Mouse (Mus musculus): Measurements from ENCODE around the gene Adgrl3.

Gene Adgrl3

DNA sequence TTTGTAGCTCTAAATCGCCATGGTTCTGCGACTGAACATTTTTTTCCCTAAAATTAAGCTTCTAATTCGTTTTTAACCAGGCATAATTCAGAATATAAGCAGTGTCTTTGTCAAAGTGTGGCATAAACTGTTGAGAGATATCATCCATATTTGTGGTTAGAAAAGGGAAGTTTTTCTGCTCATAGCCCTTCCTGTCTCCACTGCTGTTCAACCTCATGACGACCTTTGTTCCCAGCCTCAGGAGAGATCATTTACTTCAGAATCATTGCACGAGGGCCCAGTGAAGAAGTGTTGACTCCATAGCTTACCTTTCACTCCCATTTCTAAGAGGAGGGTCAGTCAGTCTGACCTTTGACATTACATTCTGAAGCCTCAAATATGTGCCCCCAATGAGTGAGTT is 56.4 kb downstream of the Adgrl3 start:
- no peak for DNase-seq (ENCODE audit: low spot score in 2 of 2)

DNA sequence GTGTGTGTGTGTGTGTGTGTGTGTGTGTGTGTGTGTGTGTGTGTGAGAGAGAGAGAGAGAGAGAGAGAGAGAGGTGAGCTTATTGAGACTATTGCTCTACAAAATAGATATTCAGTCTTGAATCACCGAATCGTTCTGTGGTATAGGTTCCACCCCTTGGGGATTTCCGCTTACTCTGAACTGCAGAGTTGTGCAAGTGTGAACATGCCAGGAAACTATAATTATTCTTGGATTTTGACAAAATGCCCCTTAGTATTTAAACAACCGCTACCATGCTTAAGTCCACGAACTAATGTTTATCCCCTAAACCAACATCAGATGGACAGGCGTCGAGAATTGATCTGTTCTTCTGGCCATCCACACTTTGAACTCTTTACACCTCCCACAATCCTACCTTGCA is 57.1 kb downstream of the Adgrl3 start:
- DNase-seq (ENCODE audit: low spot score in 2 of 2) = no peak

DNA sequence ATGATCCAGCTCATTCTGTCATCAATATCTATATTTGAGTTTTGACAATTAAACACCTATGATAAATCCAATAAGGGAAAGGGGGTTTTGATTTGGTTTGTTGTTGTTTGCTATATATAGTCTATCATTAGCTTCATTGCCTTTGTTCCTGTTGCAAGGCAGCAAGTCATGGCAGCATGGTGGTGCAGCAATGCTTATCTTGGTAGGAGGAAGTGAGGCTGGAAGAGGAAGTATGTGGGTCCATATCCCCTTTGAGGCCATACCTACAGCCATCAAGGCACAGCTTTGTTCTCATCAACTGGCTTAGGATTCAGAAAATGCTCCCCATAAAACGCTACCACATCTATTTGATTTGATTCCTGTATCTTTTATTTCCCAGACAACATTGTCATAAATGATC is 58.1 kb downstream of the Adgrl3 start:
- no peak for DNase-seq (ENCODE audit: low spot score in 2 of 2)

DNA sequence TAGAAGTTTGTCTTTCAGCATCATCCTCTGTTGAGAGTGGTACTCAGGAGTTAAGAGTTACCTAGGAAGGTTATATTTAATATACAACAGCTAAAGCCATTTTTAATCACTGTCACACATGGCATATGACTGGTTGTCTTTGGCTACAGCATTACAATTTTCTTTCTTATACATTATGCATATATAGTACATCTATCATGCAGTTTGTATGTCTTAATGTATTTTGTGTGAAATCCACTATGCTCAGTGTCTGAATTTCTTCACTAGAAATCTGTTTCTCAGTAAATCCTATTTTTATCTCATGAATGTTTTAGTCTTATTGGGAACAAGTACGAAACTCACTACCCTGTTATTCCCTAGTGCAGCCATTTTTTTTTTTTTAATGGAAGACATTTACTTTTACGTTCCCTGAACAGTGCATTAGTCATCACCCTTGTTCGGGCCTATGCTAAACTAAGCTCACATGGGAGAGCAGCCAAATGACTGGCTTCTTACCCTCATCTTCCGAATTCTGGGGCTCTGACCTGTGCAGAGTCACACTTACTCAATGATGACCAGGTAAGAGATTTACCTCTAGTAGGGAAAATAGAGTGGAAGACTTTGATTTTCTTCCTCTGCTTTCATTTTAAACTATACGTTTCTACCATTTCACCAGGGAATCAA is 63.9 kb downstream of the Adgrl3 start:
- no peak for DNase-seq (ENCODE audit: low spot score in 2 of 2)

DNA sequence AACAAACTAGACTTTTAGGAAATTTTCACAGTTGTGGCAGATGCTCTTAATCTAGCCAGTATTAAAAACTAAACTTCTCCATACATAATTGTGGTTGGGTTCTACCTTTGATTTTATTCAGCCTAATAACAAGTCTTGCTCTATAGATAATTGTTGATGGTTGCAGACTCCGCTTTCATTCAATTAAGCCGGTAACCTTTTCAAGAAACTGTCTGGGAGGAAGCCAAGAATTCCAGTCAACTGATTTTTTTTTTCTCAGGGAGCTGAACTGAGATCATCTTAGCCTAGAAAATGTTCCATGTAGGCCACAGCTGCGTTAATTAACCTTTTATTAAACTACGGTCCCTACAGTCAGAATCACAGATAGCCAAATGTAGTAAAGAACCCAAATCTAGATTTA is 65.2 kb downstream of the Adgrl3 start:
- no peak for DNase-seq (ENCODE audit: low spot score in 2 of 2)

DNA sequence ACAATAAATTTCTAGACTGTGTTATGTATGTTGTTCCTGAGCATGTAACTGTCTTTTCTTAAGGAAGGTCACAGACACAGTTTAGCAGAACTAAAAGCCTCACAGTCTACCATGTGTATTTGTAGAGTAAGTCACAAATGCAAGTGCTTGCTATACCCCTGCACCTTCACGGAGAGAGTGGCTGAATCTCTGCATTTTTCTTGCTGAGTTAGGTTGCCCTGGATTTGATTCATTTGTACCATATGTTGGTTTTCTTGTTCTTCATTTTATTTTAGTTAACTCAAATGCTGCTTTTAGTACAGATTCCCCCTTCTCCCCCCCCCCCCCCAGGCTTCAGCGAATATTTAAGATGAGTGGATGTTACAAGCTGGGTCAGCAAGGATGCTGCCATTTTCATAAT is 68.7 kb downstream of the Adgrl3 start:
- no peak for DNase-seq (ENCODE audit: low spot score in 2 of 2)

DNA sequence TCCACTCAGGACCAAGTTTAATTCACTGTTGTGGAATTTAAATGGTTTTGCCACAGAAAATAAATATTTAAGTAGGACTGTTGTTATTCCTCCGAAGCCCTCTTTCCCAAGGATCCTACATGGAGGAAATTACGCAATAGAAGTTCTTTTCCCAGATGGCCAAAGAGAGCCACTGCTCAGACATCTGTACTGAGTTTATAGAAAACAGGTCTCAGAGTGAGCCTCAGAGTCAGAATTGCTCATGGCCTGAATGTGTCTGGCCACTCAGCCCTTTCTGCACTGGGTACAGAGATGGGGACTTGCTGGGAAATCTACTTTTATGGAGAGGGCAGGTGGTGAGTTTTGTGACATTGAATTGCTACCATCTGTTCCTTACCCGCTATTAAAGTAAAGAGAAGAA is 74.7 kb downstream of the Adgrl3 start:
- no peak for DNase-seq (ENCODE audit: low spot score in 2 of 2)

DNA sequence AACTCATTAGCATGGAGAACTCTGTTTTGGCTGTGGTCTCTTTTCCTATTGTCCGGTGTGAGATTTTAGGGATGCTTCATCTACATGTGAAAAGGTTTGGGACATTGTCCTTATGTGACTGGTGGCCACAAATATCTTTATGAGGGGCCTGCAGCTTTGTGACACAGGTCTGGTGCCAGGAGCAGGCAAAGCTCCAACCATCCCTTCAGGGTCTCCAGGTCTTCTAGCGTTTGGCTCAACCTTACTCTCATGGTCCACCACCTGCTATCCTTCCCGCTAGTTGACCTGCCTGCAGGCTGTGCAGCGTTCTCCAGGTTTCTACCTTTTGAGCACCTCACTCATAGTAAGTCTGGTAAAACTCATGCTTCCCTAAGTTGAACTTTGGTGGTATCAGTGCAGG is 77.2 kb downstream of the Adgrl3 start:
- DNase-seq (ENCODE audit: low spot score in 2 of 2) = no peak

DNA sequence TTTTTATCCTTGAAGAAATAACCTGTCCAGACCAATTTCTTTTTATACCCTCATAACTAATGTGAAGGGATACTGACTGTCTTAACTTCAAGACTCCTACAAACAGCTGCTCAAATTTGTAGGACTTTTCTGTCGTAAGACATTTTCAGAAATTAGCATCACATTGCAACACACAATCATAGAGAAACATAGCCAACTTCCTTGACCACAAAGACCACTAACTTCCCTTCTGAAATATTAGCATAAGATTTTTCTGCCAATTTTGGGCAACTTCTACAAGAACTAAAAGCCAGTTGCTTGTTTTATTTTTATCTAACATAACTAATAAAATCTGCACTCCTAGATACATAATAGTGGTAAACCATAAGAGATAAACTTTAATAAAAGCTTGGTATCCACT is 87.5 kb downstream of the Adgrl3 start:
- DNase-seq (ENCODE audit: low spot score in 2 of 2) = no peak

DNA sequence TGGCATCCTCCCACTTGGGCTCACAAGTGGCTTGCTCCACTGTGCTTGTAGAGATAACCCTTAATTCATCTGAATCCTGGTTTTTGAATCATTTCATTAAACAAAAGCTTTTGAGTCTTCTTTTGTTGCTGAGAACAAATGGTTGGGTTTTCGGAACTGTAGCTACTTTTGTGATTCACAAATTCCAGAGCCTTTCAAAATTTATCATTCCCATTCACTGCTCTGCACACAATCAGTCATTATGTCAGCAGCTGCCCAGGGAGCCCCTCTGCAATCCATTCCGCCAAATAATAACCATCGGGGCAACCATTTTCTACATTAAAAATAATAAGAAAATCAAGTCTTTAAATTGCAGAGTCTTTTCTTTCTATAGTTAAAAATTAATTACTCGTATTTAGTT is 104.5 kb downstream of the Adgrl3 start:
- DNase-seq (ENCODE audit: low spot score in 2 of 2) = no peak

DNA sequence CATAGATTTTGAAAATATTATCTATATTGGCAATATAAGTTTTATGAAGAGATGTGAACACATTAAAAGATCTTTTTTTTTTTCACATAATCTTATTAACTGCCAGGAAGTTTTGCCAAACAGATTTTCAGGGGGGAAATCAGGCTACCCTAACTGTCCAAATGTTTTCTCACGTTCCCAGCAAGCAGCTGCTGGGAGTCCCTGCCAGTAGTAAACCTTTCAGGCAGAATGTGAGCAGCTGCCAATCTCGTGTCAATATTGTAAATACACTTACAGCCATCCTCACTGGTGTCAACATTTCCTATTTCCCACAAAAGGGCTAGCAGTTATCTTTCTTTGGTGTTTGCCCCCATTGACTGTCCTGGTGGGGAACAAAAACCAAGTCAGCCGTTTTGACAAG is 107.7 kb downstream of the Adgrl3 start:
- DNase-seq (ENCODE audit: low spot score in 2 of 2) = no peak

DNA sequence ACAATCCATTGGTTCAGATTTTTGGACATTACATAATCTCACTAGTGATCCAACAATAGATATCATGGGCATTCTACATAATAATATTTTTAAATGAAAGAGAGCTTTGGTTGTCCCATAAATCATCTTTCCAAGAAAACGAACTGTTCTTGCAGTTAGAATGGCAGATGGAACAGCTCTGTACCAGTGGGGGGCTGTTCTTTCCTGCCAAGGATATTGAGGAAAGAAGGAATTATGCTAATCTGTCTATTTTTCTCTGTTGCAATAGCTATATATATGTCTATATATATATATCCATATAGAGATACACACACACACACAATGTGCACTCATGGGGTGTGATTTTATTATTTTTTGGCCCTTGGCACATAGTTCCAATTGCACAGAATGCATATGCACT is 116.5 kb downstream of the Adgrl3 start:
- DNase-seq (ENCODE audit: low spot score in 2 of 2) = no peak

DNA sequence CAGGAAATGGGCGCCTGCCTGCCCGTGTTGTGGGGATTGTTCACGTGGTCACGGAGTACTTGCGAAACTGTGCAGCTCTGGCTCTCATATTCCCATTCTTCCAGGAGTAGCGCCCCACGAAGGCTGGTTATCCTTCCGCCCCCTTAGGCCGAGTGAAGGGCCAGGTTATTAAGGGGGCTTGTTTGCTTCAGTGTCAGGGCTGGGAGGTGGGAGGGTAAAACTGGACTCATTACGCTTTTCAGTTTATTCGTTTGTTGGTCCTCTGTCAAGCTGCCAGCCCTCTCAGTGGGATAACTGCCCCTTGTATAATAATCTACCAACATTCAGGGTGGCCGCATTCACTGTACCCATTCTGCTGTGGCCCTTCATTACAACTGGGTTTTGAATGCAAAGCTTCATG is 135.9 kb downstream of the Adgrl3 start:
- DNase-seq (ENCODE audit: low spot score in 2 of 2) = no peak

DNA sequence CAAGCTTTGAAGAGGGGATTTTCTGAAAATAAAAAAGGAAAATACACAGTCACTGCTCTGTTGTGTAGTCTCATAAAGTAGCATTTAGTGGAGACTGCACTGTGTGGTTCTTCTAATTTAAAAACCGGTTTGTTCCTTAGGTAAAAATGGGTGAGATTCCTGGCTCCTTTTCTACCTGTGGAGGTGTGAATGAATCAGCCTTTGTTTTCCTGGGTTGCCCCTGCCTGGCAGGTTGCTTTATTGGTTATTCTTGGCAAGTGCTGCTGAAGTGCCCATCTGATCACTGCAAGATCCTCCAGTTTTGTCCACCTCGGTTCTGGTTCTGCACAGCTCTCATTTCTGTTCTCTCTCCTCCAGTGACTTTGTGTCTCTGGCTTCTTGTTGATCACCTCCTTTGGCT is 136.3 kb downstream of the Adgrl3 start:
- no peak for DNase-seq (ENCODE audit: low spot score in 2 of 2)

DNA sequence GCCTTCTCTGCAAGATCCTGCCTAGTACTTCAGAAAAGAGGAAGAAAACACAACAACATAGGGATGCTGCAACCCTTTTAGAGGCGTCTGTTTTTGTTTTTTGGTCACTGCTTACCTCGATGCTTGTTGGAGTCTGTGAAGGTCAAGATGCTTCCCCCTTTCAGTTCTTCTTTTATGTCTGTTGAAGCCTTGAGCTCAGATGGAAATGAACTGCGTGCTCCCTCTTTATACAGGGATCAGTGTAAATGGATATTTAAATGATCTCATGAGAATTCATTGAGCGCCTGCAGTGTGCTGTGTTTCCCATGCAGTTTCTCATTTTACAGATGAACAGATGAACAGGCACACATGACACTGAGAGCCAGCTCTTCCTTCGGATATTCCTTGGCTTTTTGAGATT is 136.9 kb downstream of the Adgrl3 start:
- DNase-seq (ENCODE audit: low spot score in 2 of 2) = no peak

DNA sequence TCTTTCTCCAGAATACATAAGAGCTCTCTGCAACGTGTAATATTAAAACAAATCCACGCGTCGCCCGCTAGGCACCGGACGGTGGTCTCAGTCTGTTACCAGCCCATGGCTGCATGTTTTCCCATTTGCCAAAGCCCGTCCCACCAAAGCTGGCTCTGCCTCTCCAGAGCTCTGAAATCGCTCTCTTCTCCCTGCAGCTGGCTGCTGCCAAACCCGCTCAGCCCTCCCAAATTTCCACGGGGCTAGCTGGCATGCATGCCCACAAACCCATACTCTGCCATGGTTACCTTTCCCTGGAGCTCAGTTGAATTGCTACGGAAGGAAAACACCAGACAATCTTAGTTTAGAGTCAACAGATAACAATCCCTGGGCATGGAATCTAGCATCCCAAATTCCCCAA is 139.1 kb downstream of the Adgrl3 start:
- no peak for DNase-seq (ENCODE audit: low spot score in 2 of 2)

DNA sequence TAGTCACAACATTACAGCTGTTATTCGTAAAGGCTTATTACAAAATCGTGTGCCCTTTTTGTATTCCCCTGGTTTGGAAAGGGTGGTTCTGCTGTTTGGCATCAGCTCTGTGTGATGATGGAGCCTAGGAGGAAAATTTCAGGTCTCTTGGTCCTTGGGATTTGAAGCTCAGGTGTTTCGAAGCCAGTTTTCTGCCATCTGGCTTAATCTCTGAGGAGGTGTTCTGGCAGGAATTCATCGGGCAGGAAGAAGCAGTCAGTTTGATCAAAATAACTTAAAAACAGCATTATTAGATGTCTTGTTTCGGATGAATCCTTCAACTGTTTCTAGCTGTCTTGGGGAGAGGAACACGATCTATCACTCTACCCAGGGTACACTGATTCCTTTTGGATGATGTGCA is 140.5 kb downstream of the Adgrl3 start:
- no peak for DNase-seq (ENCODE audit: low spot score in 2 of 2)

DNA sequence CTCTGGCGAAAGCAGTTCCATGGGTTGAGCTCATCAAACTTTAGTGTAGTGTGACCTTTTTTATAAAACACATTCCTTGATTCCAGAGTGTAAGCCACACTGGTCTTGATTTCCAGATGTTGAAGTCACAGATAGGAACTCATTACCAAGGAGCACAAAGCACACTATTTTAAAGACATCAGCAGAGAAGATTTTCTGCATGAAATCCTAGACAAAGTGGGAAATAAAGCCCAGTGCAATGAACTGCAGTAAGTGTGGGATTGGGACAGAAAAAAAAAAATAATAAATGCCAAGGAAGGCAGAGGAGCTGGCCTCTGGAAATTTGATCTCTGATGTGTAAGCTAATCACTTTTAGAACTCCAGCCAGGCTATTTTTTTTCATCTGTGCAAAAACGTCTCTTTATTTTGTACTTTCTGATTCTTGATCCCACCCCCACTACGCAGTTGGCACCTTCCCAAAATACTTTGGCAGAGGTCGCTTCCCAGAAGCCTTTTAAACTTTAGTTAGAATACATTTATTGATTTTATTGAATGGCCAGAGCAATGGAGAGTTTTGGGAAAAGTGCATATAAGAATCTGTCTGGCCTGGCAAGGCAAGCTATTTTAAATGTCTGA is 169.0 kb downstream of the Adgrl3 start:
- peak in 1 of 2 experiments; percentile 2 for DNase-seq (ENCODE audit: low spot score in 2 of 2)

DNA sequence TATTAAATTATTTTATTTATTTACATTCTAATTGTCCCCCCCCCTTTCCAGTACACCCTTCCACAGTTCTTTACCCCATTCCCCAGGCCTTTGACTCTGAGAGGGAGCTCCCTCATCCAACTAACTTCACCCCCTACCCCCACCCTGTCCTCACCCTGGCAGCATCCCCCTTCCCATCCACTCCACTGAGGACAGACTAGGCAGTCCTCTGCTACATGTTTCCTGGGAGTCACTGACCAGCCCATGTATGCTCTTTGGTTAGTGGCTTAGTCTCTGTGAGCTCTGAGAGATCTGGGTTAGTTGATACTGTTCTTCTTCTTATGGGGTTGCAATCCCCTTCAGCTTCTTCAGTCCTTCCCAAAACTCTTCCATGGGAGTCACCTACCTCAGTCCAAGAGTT is 180.4 kb downstream of the Adgrl3 start:
- DNase-seq (ENCODE audit: low spot score in 2 of 2) = no peak

DNA sequence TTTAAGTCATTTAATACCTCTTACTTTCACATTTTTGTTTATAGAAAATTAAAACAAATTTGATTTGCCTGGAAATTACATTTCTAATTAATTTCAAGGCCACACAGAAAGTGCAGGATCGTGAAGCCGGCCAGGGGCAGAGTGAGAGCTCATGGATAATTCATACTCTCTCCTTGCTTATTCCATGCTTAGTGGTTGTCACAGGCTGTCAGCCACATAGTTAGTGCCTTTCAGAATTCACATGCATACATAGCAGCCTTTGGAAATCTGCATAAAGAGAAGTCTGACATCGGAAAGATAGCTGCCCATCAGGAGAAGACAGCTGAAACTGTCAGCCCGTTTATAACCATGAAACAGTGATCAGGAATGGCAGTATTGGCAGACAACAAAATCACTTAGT is 181.9 kb downstream of the Adgrl3 start:
- DNase-seq (ENCODE audit: low spot score in 2 of 2) = no peak

DNA sequence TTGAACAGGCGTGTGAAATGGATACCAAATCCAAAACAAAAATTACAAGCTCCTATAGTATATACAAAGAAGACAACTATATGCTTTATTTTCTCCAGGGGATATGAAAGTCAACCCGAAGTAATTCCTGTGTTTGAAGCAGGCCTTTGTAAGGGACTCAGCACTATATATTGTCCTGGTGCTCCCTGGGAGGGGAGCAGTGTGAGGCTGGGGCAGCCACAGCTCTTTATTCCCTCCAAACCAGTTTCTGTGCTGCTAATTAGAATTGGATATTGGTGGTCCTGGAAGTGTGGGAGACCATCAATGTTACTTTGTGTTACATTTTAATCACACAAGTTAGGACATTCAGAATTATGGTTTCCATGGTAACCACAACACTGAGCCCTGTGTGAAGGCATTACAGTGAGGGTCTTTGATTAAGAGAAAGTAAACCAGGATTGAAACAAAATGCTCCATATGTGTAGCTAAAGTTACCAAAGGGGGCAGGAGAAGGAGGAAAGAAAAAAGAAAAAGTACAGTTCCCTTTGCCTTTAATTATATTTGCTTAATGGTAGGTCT is 198.6 kb downstream of the Adgrl3 start:
- DNase-seq (ENCODE audit: low spot score in 2 of 2) = no peak

DNA sequence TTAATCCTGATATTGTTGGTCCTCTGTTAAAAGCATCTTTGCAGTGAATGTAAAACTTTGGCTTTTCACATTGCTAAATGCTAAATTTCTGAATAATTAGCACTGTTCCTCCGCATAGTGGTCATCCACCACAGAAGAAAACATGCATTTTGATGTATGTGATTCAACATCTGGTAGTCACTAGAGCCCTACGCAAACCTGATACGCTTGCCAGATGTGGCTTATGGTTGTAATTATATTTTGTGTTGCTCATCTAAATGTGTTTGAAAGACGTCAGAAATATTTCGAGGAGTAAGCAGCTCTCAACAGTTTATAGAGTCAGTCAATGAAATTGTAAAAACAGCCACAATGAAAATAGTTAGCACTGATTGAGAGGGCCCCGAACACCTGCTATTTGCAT is 204.5 kb downstream of the Adgrl3 start:
- no peak for DNase-seq (ENCODE audit: low spot score in 2 of 2)

DNA sequence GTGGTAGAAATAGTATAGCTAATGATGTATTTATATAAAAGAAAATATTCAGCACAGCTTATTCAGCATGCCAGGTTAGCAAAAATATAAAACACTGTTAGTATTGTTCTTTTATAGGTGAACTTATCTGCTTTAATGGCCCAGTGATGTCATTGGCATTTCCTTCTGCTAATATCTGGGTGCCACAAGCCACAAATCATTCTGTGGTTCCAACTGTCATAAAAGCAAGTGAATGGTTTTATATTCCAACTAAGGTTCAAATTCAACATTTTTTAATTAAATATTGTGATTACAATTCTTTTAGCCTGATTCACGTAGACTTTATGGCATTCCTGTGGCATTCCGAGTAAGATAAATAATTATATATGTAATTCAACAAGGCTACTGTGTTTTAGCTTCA is 205.5 kb downstream of the Adgrl3 start:
- no peak for DNase-seq (ENCODE audit: low spot score in 2 of 2)

DNA sequence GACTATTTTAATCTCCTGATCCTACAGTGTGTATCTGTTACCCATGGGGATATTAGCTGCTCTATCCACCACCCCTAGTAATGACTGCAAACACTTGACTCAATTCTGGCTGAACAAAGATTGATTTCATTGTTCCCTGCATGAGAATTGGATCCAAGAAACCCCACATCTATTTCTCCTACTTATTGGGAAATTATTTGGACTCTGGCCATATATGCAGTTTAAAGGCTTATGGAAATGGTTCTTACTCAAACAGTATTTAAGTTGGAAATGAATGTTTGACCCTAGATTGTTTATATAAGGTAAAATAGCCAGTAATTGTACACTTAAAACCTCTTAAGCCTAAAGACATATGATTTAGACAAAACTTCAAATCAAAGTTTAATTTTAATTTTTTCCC is 207.3 kb downstream of the Adgrl3 start:
- no peak for DNase-seq (ENCODE audit: low spot score in 2 of 2)
